Mouse (Mus musculus) CH12.LX (cell line): ENCODE measurements around the gene Mdk.

Experiments used
- BHLHE40 ChIP-seq: IDR thresholded peaks from 2 replicates; pipeline ENCODE4 v1.6.1; 2011; ENCODE audit warnings: mild to moderate bottlenecking, low read depth, low read length, improper control_type of control experiment
- CTCF ChIP-seq, 2 experiments: IDR thresholded peaks in 1 of 2; conservative IDR thresholded peaks in 1 of 2; 2 replicates each; pipeline ENCODE4 v1.5.1; 2011 to 2012; ENCODE audit warnings: low read depth in 2 of 2, low read length in 2 of 2, improper control_type of control experiment in 1 of 2, inconsistent platforms in 1 of 2, mild to moderate bottlenecking in 1 of 2, moderate library complexity in 1 of 2
- EP300 ChIP-seq: IDR thresholded peaks from 2 replicates; pipeline ENCODE4 v1.6.1; 2011; ENCODE audit warnings: low read length, improper control_type of control experiment
- JUND ChIP-seq: conservative IDR thresholded peaks from 2 replicates; pipeline ENCODE4 v1.6.1; 2011; ENCODE audit warnings: low read depth, low read length, improper control_type of control experiment
- MAFK ChIP-seq: IDR thresholded peaks from 2 replicates; pipeline ENCODE4 v1.6.1; 2011; ENCODE audit warnings: low read length, improper control_type of control experiment; ENCODE audit not compliant: insufficient replicate concordance
- MEF2A ChIP-seq: IDR thresholded peaks from 2 replicates; pipeline ENCODE4 v1.6.1; 2014; ENCODE audit warnings: low read depth, mild to moderate bottlenecking, inconsistent platforms, low read length, improper control_type of control experiment, borderline replicate concordance
- POLR2A ChIP-seq: IDR thresholded peaks from 2 replicates; pipeline ENCODE4 v1.6.1; 2011; ENCODE audit warnings: low read depth, mild to moderate bottlenecking, improper control_type of control experiment, low read length
- USF2 ChIP-seq: conservative IDR thresholded peaks from 2 replicates; pipeline ENCODE4 v1.6.1; 2011; ENCODE audit warnings: low read depth, low read length, improper control_type of control experiment

GRCm38 (mm10) chr2:91967962-91968361 is 35.9 kb upstream of the Mdk start:
- TF ChIP-seq BHLHE40, result no peak
- no peak for TF ChIP-seq POLR2A
- no peak for TF ChIP-seq CTCF (conservative IDR thresholded peaks at IDR 0.05 in 1 of 2, IDR thresholded peaks at IDR 0.05 in 1 of 2; ENCODE audit: low read depth in 2 of 2, low read length in 2 of 2)
- TF ChIP-seq EP300, result no peak
- TF ChIP-seq MEF2A, result no peak
- no peak for TF ChIP-seq JUND
- TF ChIP-seq MAFK, result no peak
- TF ChIP-seq USF2, result no peak
